Mouse (Mus musculus) heart, embryonic 14.5 days (tissue): ENCODE measurements at regions not wholly inside any gene's neighbourhood (a gene's known extent, or its start where the extent isn't known, plus 50 kb on each side); places are given as distances from the start of the nearest gene placed in this dataset.

Experiments used
- ATAC-seq: fragments of 200-750 bp; cut with Nextera tagmentation; 2 replicates; pipeline ENCODE4 v1.8.0; 2017; ENCODE audit warnings: low read depth, moderate TSS enrichment; ENCODE audit not compliant: insufficient number of reproducible peaks, insufficient read depth, low FRiP score
- H3K27ac ChIP-seq, 2 experiments: fragments of 200-500 bp in 1 of 2; fragments of 300-500 bp in 1 of 2; sonication (generic) in 1 of 2; replicated peaks in 1 of 2; 2 replicates each; pipeline ENCODE4 v1.5.1; 2012 to 2014; ENCODE audit warnings: low read depth in 2 of 2, low read length in 2 of 2, control low read depth in 1 of 2, mild to moderate bottlenecking in 1 of 2, mixed read lengths in 1 of 2; ENCODE audit not compliant: control insufficient read depth in 1 of 2, insufficient read depth in 1 of 2
- H3K27me3 ChIP-seq: fragments of 300-500 bp; sonication (generic); 2 replicates; pipeline ENCODE4 v1.6.1; 2014; ENCODE audit warnings: mild to moderate bottlenecking, low read length, control low read depth; ENCODE audit not compliant: control insufficient read depth, insufficient read depth
- H3K36me3 ChIP-seq: fragments of 300-500 bp; sonication (generic); 2 replicates; pipeline ENCODE4 v1.6.1; 2014; ENCODE audit warnings: mild to moderate bottlenecking, control low read depth, low read length, mixed read lengths; ENCODE audit not compliant: control insufficient read depth, insufficient read depth
- H3K4me1 ChIP-seq, 2 experiments: fragments of 200-500 bp in 1 of 2; fragments of 300-500 bp in 1 of 2; sonication (generic) in 1 of 2; 2 replicates each; pipeline ENCODE4 v1.6.1; 2012 to 2014; ENCODE audit warnings: low read length in 2 of 2, control low read depth in 1 of 2, mixed read lengths in 1 of 2; ENCODE audit not compliant: control insufficient read depth in 2 of 2, insufficient read depth in 2 of 2
- H3K4me2 ChIP-seq: fragments of 300-500 bp; sonication (generic); 2 replicates; pipeline ENCODE4 v1.6.1; 2014; ENCODE audit warnings: mild to moderate bottlenecking, low read length
- H3K4me3 ChIP-seq, 2 experiments: fragments of 200-500 bp in 1 of 2; fragments of 300-500 bp in 1 of 2; sonication (generic) in 1 of 2; 2 replicates each; pipeline ENCODE4 v1.5.1; 2012 to 2014; ENCODE audit warnings: low read length in 2 of 2, mild to moderate bottlenecking in 2 of 2, control low read depth in 1 of 2, low read depth in 1 of 2, moderate library complexity in 1 of 2; ENCODE audit not compliant: control insufficient read depth in 1 of 2, insufficient read depth in 1 of 2
- H3K9ac ChIP-seq: fragments of 300-500 bp; sonication (generic); 2 replicates; pipeline ENCODE4 v1.6.1; 2014; ENCODE audit warnings: mild to moderate bottlenecking, low read length
- H3K9me3 ChIP-seq: fragments of 300-500 bp; sonication (generic); 2 replicates; pipeline ENCODE4 v1.6.1; 2016; ENCODE audit warnings: low read length, control low read depth; ENCODE audit not compliant: control insufficient read depth
- WGBS: fragments of 180-500 bp; shearing (Covaris S2); extraction: QIAGEN DNeasy Blood & Tissue Kit; methylation state at CpG from one replicate; pipeline ENCODE4 v1.1.7; 2014; 5-methylcytosine and 5-hydroxymethylcytosine counted together

GRCm38 (mm10) chr12:13766486-13766885, 385.4 kb downstream of the Fam84a start:
- no peak overlapping the region for H3K27ac ChIP-seq
- no peaks in the 10 kb centered on the region for H3K9me3 ChIP-seq
- WGBS = 89% methylated on average over 3 of the region's 3 CpGs
- no peaks in the 10 kb centered on the region for H3K4me1 ChIP-seq
- H3K9ac ChIP-seq = no peak overlapping the region
- no peak overlapping the region for H3K4me2 ChIP-seq
- ATAC-seq = no peak
- H3K27me3 ChIP-seq = no peaks in the 10 kb centered on the region
- H3K4me3 ChIP-seq = no peak overlapping the region
- H3K36me3 ChIP-seq = no peaks in the 10 kb centered on the region

- Histone ChIP-seq H3K4me1 (no peaks in the 10 kb centered on the region), H3K9me3 (no peaks in the 10 kb centered on the region), H3K27ac (no peak overlapping the region), H3K4me3 (no peak overlapping the region), H3K9ac (no peak overlapping the region), H3K36me3 (no peaks in the 10 kb centered on the region), H3K4me2 (no peak overlapping the region), H3K27me3 (no peaks in the 10 kb centered on the region)
- no peak for ATAC-seq
- 69% methylated on average over 2 of the region's 2 CpGs for WGBS
These were observed 398.0 kb downstream of the Fam84a start for GRCm38 (mm10) chr12:13753878-13754277.

- Histone ChIP-seq H3K36me3 (no peaks in the 10 kb centered on the region), H3K4me3 (no peak overlapping the region), H3K27ac (no peak overlapping the region), H3K9ac (no peak overlapping the region), H3K27me3 (no peaks in the 10 kb centered on the region), H3K4me2 (no peak overlapping the region), H3K9me3 (no peaks in the 10 kb centered on the region), H3K4me1 (no peaks in the 10 kb centered on the region)
- ATAC-seq = no peak
- 66% methylated on average over 2 of the region's 2 CpGs for WGBS
These were observed 407.4 kb downstream of the Fam84a start for GRCm38 (mm10) chr12:13744323-13744931.

GRCm38 (mm10) chr12:13729901-13730637, 421.8 kb downstream of the Fam84a start:
- no peak overlapping the region for H3K4me3 ChIP-seq
- no peaks in the 10 kb centered on the region for H3K27me3 ChIP-seq
- no peak overlapping the region for H3K27ac ChIP-seq
- ATAC-seq = no peak
- no peaks in the 10 kb centered on the region for H3K36me3 ChIP-seq
- H3K9ac ChIP-seq = no peak overlapping the region
- no peaks in the 10 kb centered on the region for H3K4me1 ChIP-seq
- WGBS = 71% methylated on average over 2 of the region's 2 CpGs
- H3K9me3 ChIP-seq = no peaks in the 10 kb centered on the region
- no peak overlapping the region for H3K4me2 ChIP-seq

- no peaks in the 10 kb centered on the region for H3K36me3 ChIP-seq
- H3K27ac ChIP-seq = no peak overlapping the region
- WGBS = 85% methylated on average over 4 of the region's 4 CpGs
- H3K4me1 ChIP-seq = no peaks in the 10 kb centered on the region
- ATAC-seq = no peak
- no peak overlapping the region for H3K4me2 ChIP-seq
- no peaks in the 10 kb centered on the region for H3K27me3 ChIP-seq
- H3K4me3 ChIP-seq = no peak overlapping the region
- H3K9me3 ChIP-seq = no peaks in the 10 kb centered on the region
- no peak overlapping the region for H3K9ac ChIP-seq
These were observed 422.9 kb downstream of the Fam84a start for GRCm38 (mm10) chr12:13728986-13729385.

- H3K27ac ChIP-seq = no peak overlapping the region
- no peak overlapping the region for H3K4me2 ChIP-seq
- ATAC-seq = no peak
- WGBS = 79% methylated on average over 2 of the region's 2 CpGs
- no peaks in the 10 kb centered on the region for H3K27me3 ChIP-seq
- no peak overlapping the region for H3K9ac ChIP-seq
- no peak overlapping the region for H3K4me3 ChIP-seq
- no peaks in the 10 kb centered on the region for H3K4me1 ChIP-seq
- H3K9me3 ChIP-seq = no peaks in the 10 kb centered on the region
- H3K36me3 ChIP-seq = no peaks in the 10 kb centered on the region
These were observed 427.3 kb downstream of the Fam84a start for GRCm38 (mm10) chr12:13724511-13724910.

- 73% methylated on average over 3 of the region's 3 CpGs for whole genome bisulfite sequencing
- H3K36me3 ChIP-seq = no peaks in the 10 kb centered on the region
- no peak overlapping the region for H3K4me2 ChIP-seq
- H3K27ac ChIP-seq = no peak overlapping the region
- H3K27me3 ChIP-seq = no peaks in the 10 kb centered on the region
- H3K4me1 ChIP-seq = no peaks in the 10 kb centered on the region
- H3K4me3 ChIP-seq = no peak overlapping the region
- no peak for ATAC-seq
- no peak overlapping the region for H3K9ac ChIP-seq
- no peaks in the 10 kb centered on the region for H3K9me3 ChIP-seq
These were observed 440.9 kb downstream of the Nbas start for GRCm38 (mm10) chr12:13709806-13710205.

GRCm38 (mm10) chr12:13707747-13708146, 438.8 kb downstream of the Nbas start:
- no peak overlapping the region for H3K4me3 ChIP-seq
- no peak overlapping the region for H3K9ac ChIP-seq
- no peaks in the 10 kb centered on the region for H3K27me3 ChIP-seq
- no peaks in the 10 kb centered on the region for H3K9me3 ChIP-seq
- no peaks in the 10 kb centered on the region for H3K36me3 ChIP-seq
- no peak overlapping the region for H3K27ac ChIP-seq
- no peak overlapping the region for H3K4me2 ChIP-seq
- no peaks in the 10 kb centered on the region for H3K4me1 ChIP-seq
- no peak for ATAC-seq
- 72% methylated on average over 5 of the region's 5 CpGs for WGBS
